Mouse (Mus musculus): ENCODE measurements around the gene Prickle2.

- TF ChIP-seq POLR2A (IDR thresholded peaks at IDR 0.05; ENCODE audit: insufficient read depth, low read depth, low read length) (no peak), CTCF (IDR thresholded peaks at IDR 0.05; ENCODE audit: insufficient read depth, low read depth, low read length) (no peak)
Observed at GRCm38 (mm10) chr6:92395143-92395542, 310.8 kb downstream of the Prickle2 start.

Measured in olfactory bulb, adult 2 months (tissue).